Mouse (Mus musculus) intestine, embryonic 16.5 days (tissue): ENCODE results near the gene Srgap3. TPM values are rescaled to one million over a fixed set of nuclear protein-coding genes. Genes with fewer than 3 reads are reported as not detected.

ENCODE experiments used
- ATAC-seq: fragments of 200-750 bp; cut with Nextera tagmentation; 2 replicates; pipeline ENCODE4 v1.8.0; 2017; ENCODE audit warnings: moderate TSS enrichment, moderate library complexity
- H3K27ac ChIP-seq: fragments of 300-500 bp; sonication (generic); 2 replicates; pipeline ENCODE4 v1.5.1; 2014; ENCODE audit warnings: mild to moderate bottlenecking, low read length
- H3K27me3 ChIP-seq: fragments of 300-500 bp; sonication (generic); replicated peaks from 2 replicates; pipeline ENCODE4 v1.6.1; 2014; ENCODE audit warnings: low read length, control low read depth, mixed read lengths; ENCODE audit not compliant: control insufficient read depth, insufficient read depth
- H3K36me3 ChIP-seq: fragments of 300-500 bp; sonication (generic); 2 replicates; pipeline ENCODE4 v1.6.1; 2014; ENCODE audit warnings: low read length, control low read depth; ENCODE audit not compliant: control insufficient read depth, insufficient read depth
- H3K4me1 ChIP-seq: fragments of 300-500 bp; sonication (generic); 2 replicates; pipeline ENCODE4 v1.6.1; 2014; ENCODE audit warnings: low read length, control low read depth, mixed read lengths; ENCODE audit not compliant: control insufficient read depth, insufficient read depth
- H3K4me2 ChIP-seq: fragments of 300-500 bp; sonication (generic); 2 replicates; pipeline ENCODE4 v1.6.1; 2014; ENCODE audit warnings: low read depth, low read length, control low read depth
- H3K4me3 ChIP-seq: fragments of 300-500 bp; sonication (generic); 2 replicates; pipeline ENCODE4 v1.5.1; 2014; ENCODE audit warnings: mild to moderate bottlenecking, low read length
- H3K9ac ChIP-seq: fragments of 300-500 bp; sonication (generic); 2 replicates; pipeline ENCODE4 v1.6.1; 2014; ENCODE audit warnings: low read depth, low read length
- H3K9me3 ChIP-seq: fragments of 300-500 bp; sonication (generic); 2 replicates; pipeline ENCODE4 v1.6.1; 2016; ENCODE audit warnings: low read length, control low read depth; ENCODE audit not compliant: control insufficient read depth
- WGBS: fragments of 180-500 bp; shearing (Covaris S2); extraction: QIAGEN DNeasy Blood & Tissue Kit; methylation state at CpG from one replicate; pipeline ENCODE4 v1.1.7; 2014; 5-methylcytosine and 5-hydroxymethylcytosine counted together
- polyA plus RNA-seq: library from polyadenylated mRNA; unstranded; fragments of >200 nt; fragmentation: Nextera tagmentation; extraction: Ambion mirVana; gene quantifications from 2 replicates; pipeline ENCODE4 v1.2.1, GENCODE M21; 2015

Srgap3 gene
- 2.1 and 3.5 TPM in 2 replicates for polyA plus RNA-seq

- Histone ChIP-seq H3K36me3 (no peaks in the 10 kb centered on the region), H3K4me3 (peak within 1 kb of the TSS; percentile 68), H3K27ac (peak within 1 kb of the TSS; percentile 60), H3K9me3 (no peaks in the 10 kb centered on the region), H3K4me2 (peak within 1 kb of the TSS; percentile 89), H3K27me3 (no peaks in the 10 kb centered on the region), H3K9ac (peak within 1 kb of the TSS; percentile 78), H3K4me1 (peaks cover 23% of the 10 kb centered on the region)
- peak; percentile 96 for ATAC-seq
- WGBS = under 1% methylated on average over 31 of the region's 31 CpGs
Measured at GRCm38 (mm10) chr6:112946895-112947436, at the start of gene Srgap3. Gene Srgap3 (minus strand): TSS chr6:112947266.

- 59% methylated on average over 1 of the region's 1 CpGs for WGBS
- no peak for ATAC-seq
- Histone ChIP-seq H3K9ac (no peak overlapping the region), H3K4me1 (no peaks in the 10 kb centered on the region), H3K27me3 (no peaks in the 10 kb centered on the region), H3K27ac (no peak overlapping the region), H3K4me2 (no peak overlapping the region), H3K9me3 (no peaks in the 10 kb centered on the region), H3K4me3 (no peak overlapping the region), H3K36me3 (no peaks in the 10 kb centered on the region)
Measured at GRCm38 (mm10) chr6:112995708-112996107, 48.6 kb upstream of the Srgap3 start.

DNA sequence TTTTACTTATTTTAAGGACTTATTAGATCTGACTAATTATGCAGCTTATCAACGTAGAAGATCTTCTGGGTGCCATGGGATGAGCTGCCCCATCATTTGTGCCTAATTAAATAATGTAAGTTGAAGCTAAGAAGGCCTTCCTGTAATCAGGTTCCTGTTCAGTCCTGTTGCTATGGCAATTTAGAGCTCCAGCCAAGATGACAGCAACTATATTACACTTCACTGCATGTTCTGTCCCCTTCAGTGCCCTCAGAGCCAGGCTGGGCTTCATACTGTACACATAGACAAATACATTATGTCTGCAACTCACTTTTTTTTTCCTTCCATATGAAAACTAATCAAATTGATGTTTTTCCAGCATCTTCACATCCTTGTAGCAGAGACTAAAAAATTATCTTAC is 43.1 kb upstream of the Srgap3 start:
- 69% methylated on average over 1 of the region's 1 CpGs for WGBS
- H3K36me3 ChIP-seq = no peaks in the 10 kb centered on the region
- ATAC-seq = no peak
- H3K4me3 ChIP-seq = no peak overlapping the region
- no peak overlapping the region for H3K9ac ChIP-seq
- H3K9me3 ChIP-seq = no peaks in the 10 kb centered on the region
- H3K27me3 ChIP-seq = no peaks in the 10 kb centered on the region
- H3K4me2 ChIP-seq = no peak overlapping the region
- no peak overlapping the region for H3K27ac ChIP-seq
- H3K4me1 ChIP-seq = no peaks in the 10 kb centered on the region

GRCm38 (mm10) chr6:112985362-112986314 is 38.6 kb upstream of the Srgap3 start:
- Histone ChIP-seq H3K9ac (no peak overlapping the region), H3K4me2 (no peak overlapping the region), H3K4me3 (no peak overlapping the region), H3K27ac (no peak overlapping the region), H3K4me1 (no peaks in the 10 kb centered on the region), H3K27me3 (no peaks in the 10 kb centered on the region), H3K36me3 (no peaks in the 10 kb centered on the region), H3K9me3 (no peaks in the 10 kb centered on the region)
- 69% methylated on average over 9 of the region's 9 CpGs for WGBS
- no peak for ATAC-seq

- ATAC-seq = peak; percentile 95
- WGBS = 22% methylated on average over 7 of the region's 7 CpGs
- Histone ChIP-seq H3K36me3 (no peaks in the 10 kb centered on the region), H3K27ac (no peak overlapping the region), H3K9me3 (no peaks in the 10 kb centered on the region), H3K9ac (no peak overlapping the region), H3K4me1 (no peaks in the 10 kb centered on the region), H3K4me2 (no peak overlapping the region), H3K4me3 (no peak overlapping the region), H3K27me3 (no peaks in the 10 kb centered on the region)
Measured at GRCm38 (mm10) chr6:112982241-112982640, 35.2 kb upstream of the Srgap3 start.

GRCm38 (mm10) chr6:112978947-112979346 is 31.9 kb upstream of the Srgap3 start:
- no peak for ATAC-seq
- Histone ChIP-seq H3K4me1 (0 out of 2 replicates have a peak, but pooled peaks cover 2% of the 10 kb centered on the region), H3K27me3 (no peaks in the 10 kb centered on the region), H3K9me3 (no peaks in the 10 kb centered on the region), H3K9ac (no peak overlapping the region), H3K36me3 (no peaks in the 10 kb centered on the region), H3K4me2 (no peak overlapping the region), H3K4me3 (no peak overlapping the region), H3K27ac (no peak overlapping the region)
- WGBS = 78% methylated on average over 3 of the region's 3 CpGs

DNA sequence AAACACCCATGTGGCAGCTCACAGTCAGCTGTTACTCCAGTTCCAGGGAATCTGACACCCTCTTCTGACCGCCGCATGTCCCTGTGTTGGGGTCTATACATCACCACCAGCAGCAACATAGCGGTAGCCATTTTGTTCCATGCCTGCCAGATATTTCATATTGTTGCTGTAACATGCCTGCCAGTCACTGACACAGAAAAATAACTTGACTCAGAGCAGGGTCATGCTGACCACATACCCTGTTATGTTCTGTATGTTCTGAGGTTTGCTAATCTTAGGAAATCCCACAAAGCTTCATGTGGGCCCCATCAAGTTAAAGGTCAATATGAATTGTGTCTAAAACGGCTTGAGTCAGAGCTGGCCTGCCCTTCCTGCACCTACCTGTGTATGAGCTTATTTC is 30.2 kb upstream of the Srgap3 start:
- ATAC-seq = no peak
- 79% methylated on average over 4 of the region's 4 CpGs for WGBS

DNA sequence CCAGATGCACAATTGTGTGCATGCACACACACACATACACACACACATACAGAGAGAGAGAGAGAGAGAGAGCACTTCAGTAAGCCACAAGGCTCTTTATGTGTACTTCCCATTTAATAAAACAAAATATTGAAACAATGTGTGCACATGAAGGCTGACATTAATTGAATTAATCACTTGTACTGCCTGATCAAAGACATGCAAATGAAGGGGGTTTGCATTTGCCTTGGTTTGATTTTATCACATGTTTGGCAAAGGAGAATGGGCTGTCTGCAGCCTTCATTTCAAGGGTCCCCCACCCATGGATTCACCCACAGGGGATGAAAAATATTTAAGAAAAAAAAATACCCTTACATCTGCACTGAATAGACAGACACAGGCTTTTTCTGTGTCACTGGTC is 29.5 kb upstream of the Srgap3 start:
- Histone ChIP-seq H3K4me1 (peaks cover 17% of the 10 kb centered on the region), H3K4me3 (no peak overlapping the region), H3K9ac (no peak overlapping the region), H3K9me3 (no peaks in the 10 kb centered on the region), H3K4me2 (no peak overlapping the region), H3K36me3 (no peaks in the 10 kb centered on the region), H3K27ac (no peak overlapping the region), H3K27me3 (no peaks in the 10 kb centered on the region)
- no peak for ATAC-seq

More for the DNA sequence above, 30.2 kb upstream of the Srgap3 start:
- Histone ChIP-seq H3K9me3 (no peaks in the 10 kb centered on the region), H3K4me1 (peaks cover 17% of the 10 kb centered on the region), H3K4me3 (no peak overlapping the region), H3K4me2 (no peak overlapping the region), H3K27me3 (no peaks in the 10 kb centered on the region), H3K36me3 (no peaks in the 10 kb centered on the region), H3K9ac (no peak overlapping the region), H3K27ac (no peak overlapping the region)

- H3K4me1 ChIP-seq = peaks cover 17% of the 10 kb centered on the region
- no peaks in the 10 kb centered on the region for H3K36me3 ChIP-seq
- H3K27me3 ChIP-seq = no peaks in the 10 kb centered on the region
- H3K27ac ChIP-seq = no peak overlapping the region
- WGBS = 88% methylated on average over 16 of the region's 16 CpGs
- no peak for ATAC-seq
- no peaks in the 10 kb centered on the region for H3K9me3 ChIP-seq
- H3K4me2 ChIP-seq = no peak overlapping the region
- no peak overlapping the region for H3K9ac ChIP-seq
- no peak overlapping the region for H3K4me3 ChIP-seq
Measured at GRCm38 (mm10) chr6:112976136-112976535, 29.1 kb upstream of the Srgap3 start.
